Mouse (Mus musculus) hindbrain, embryonic 10.5 days (tissue): Measurements from ENCODE around the gene Rassf4. TPM values are rescaled to one million over a fixed set of nuclear protein-coding genes. Genes with fewer than 3 reads are reported as not detected.
A peak's percentile ranks its signal among the peaks of the same experiment; 100 is the strongest.

Source experiments
- DNase-seq: peaks from one replicate; pipeline ENCODE4 v3.0.0-alpha.2; 2017; ENCODE audit warnings: low spot score
- H3K27ac ChIP-seq: fragments of 300-500 bp; sonication (generic); 2 replicates; pipeline ENCODE4 v1.5.1; 2016; ENCODE audit warnings: mild to moderate bottlenecking, moderate library complexity
- H3K27me3 ChIP-seq: fragments of 300-500 bp; sonication (generic); 2 replicates; pipeline ENCODE4 v1.6.1; 2016; ENCODE audit warnings: mild to moderate bottlenecking; ENCODE audit not compliant: poor library complexity, insufficient read depth, severe bottlenecking
- H3K36me3 ChIP-seq: fragments of 300-500 bp; sonication (generic); 2 replicates; pipeline ENCODE4 v1.6.1; 2016; ENCODE audit warnings: mild to moderate bottlenecking, moderate library complexity
- H3K4me1 ChIP-seq: fragments of 300-500 bp; sonication (generic); replicated peaks from 2 replicates; pipeline ENCODE4 v1.6.1; 2016; ENCODE audit warnings: mild to moderate bottlenecking
- H3K4me3 ChIP-seq: fragments of 300-500 bp; sonication (generic); 2 replicates; pipeline ENCODE4 v1.5.1; 2016; ENCODE audit warnings: mild to moderate bottlenecking, moderate library complexity
- H3K9me3 ChIP-seq: fragments of 300-500 bp; sonication (generic); 2 replicates; pipeline ENCODE4 v1.6.1; 2016; ENCODE audit warnings: mild to moderate bottlenecking, moderate library complexity
- WGBS: fragments of 180-500 bp; shearing (Covaris S2); methylation state at CpG from one replicate; pipeline ENCODE4 v1.1.7; 2016; 5-methylcytosine and 5-hydroxymethylcytosine counted together
- polyA plus RNA-seq: library from polyadenylated mRNA; unstranded; fragments of >200 nt; fragmentation: Nextera tagmentation; extraction: Ambion mirVana; gene quantifications from 2 replicates; pipeline ENCODE4 v1.2.1, GENCODE M21; 2016

Rassf4 gene
- polyA plus RNA-seq = 60.9 and 61.9 TPM in 2 replicates

DNA sequence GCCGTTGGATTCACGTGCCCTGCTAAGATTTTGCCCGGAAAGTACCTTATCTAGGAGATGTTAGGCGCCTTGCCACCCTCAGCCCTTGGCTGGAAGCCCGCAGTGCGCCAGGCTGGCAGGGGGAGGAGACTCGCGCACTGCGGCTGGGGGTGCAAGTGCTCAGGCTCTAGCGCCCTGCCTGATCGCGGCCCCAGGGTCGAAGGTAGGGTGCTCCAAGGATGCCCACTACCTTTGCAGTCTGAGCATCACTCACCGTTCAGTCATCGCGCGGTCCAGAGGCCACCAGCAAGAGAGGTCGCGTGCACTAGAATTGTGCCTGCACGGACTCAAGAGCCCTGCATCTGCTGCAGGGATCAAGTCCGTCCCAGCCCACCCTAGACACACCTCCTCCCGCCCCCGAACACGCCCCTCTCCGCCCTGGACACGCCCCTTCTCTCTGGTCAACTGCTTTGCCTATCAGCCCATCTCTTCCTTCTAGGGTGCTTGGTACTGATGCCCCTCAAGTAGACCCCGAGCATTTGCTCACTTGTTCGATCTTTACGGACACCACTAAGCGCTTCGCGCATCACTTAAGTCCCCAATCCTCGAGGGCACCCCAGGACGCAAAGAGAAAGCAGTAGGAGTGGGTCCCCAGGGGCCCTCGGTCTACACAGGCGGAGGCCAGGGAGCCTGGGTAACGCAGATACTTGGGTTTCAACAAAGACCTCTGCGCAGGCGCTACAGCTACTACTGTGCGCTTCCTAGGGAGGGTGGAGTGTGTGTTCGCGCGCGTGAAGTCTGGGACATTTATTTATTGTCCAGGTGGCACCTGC, at the start of gene Rassf4:
Gene Rassf4 (minus strand): TSS at position 482 of the 812 bp plus-strand sequence.
- DNase-seq = peak; percentile 96
- Histone ChIP-seq H3K4me3 (peak within 1 kb of the TSS; percentile 69), H3K9me3 (no peaks in the 10 kb centered on the region), H3K4me1 (peaks cover 84% of the 10 kb centered on the region), H3K27me3 (peaks cover 34% of the 10 kb centered on the region), H3K36me3 (no peaks in the 10 kb centered on the region), H3K27ac (peak within 1 kb of the TSS; percentile 89)
- under 1% methylated on average over 44 of the region's 44 CpGs for whole genome bisulfite sequencing

DNA sequence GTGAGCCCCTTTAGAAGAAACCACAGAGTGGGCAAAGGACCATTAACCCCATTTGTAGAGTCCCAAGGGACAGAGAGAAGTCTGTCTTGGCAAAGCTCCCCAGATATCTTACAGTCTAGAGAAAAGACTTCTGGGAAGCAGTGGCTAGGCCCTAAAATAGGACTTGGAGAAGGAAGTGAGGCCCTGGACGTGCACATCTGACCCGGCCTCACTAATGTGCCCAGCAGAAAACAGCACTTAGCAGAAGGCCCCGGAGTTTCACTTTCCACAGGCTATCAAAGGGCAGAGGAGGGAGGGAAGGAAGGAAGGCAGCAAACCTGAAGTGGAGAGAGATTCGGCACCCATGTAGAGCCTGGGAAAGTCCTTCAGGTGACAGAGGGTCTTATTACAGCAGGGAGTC, 45.2 kb upstream of the Rassf4 start:
- 87% methylated on average over 4 of the region's 4 CpGs for WGBS
- no peaks in the 10 kb centered on the region for H3K9me3 ChIP-seq
- no peaks in the 10 kb centered on the region for H3K36me3 ChIP-seq
- no peak overlapping the region for H3K4me3 ChIP-seq
- no peaks in the 10 kb centered on the region for H3K27me3 ChIP-seq
- H3K4me1 ChIP-seq = 0 out of 2 replicates have a peak, but pooled peaks cover 5% of the 10 kb centered on the region
- no peak overlapping the region for H3K27ac ChIP-seq
- no peak for DNase-seq

DNA sequence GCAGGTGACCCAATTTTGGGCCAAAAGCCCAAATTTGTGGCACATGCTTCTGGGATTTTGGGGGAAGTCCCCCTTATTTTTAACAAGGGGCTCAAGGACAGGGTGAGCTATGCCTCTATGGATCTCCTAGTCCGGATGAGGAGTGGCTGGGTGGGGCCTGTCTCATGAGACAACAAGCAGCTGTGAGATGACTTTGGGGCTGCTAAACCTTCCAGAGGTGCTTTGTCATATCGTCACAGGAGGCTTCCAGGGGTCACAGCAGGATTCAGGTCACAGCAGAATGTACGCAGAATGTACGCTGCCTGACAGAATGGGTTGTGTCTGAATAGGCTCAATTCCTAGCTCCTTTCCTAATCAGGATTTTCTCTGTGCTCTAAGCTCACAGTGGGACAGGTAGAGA, 44.6 kb upstream of the Rassf4 start:
- WGBS = 78% methylated on average over 4 of the region's 4 CpGs
- no peaks in the 10 kb centered on the region for H3K9me3 ChIP-seq
- H3K36me3 ChIP-seq = no peaks in the 10 kb centered on the region
- H3K4me1 ChIP-seq = 0 out of 2 replicates have a peak, but pooled peaks cover 5% of the 10 kb centered on the region
- no peaks in the 10 kb centered on the region for H3K27me3 ChIP-seq
- no peak overlapping the region for H3K27ac ChIP-seq
- no peak for DNase-seq
- no peak overlapping the region for H3K4me3 ChIP-seq

DNA sequence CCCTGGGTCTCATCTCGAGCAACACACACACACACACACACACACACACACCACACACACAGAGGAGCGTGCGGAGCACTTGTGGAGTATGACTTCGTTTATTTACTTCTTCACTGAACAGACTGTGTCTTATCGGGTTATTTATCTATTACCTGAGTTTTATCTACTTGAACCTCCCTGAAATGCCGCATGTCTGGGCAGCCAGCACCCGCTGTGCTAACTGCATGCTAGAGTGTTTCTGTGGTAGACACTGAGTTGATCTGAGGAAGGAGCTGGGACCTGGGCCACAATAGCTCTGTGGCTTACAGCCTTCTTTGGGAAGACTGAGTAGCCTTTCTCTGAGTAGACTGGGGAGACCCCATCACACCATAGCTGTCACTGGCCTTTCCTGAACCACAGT, 44.1 kb upstream of the Rassf4 start:
- Histone ChIP-seq H3K27me3 (no peaks in the 10 kb centered on the region), H3K36me3 (no peaks in the 10 kb centered on the region)

GRCm38 (mm10) chr6:116716666-116717065, 42.9 kb upstream of the Rassf4 start, which contains the start of gene Tmem72:
Gene Tmem72, minus strand, starts transcription at chr6:116716913.
- H3K4me3 ChIP-seq = no peak within 1 kb of the TSS
- DNase-seq = no peak
- WGBS = 85% methylated on average over 8 of the region's 8 CpGs

More for the DNA sequence above, 44.1 kb upstream of the Rassf4 start:
- no peak for DNase-seq
- 0 out of 2 replicates have a peak, but pooled peaks cover 5% of the 10 kb centered on the region for H3K4me1 ChIP-seq
- WGBS = 96% methylated on average over 7 of the region's 7 CpGs
- H3K27ac ChIP-seq = no peak overlapping the region
- H3K9me3 ChIP-seq = no peaks in the 10 kb centered on the region
- H3K4me3 ChIP-seq = no peak overlapping the region

GRCm38 (mm10) chr6:116715166-116715565, 41.4 kb upstream of the Rassf4 start:
- no peak for DNase-seq
- 0 out of 2 replicates have a peak, but pooled peaks cover 7% of the 10 kb centered on the region for H3K4me1 ChIP-seq
- H3K27ac ChIP-seq = no peak overlapping the region
- no peaks in the 10 kb centered on the region for H3K27me3 ChIP-seq
- no peaks in the 10 kb centered on the region for H3K36me3 ChIP-seq
- H3K4me3 ChIP-seq = no peak overlapping the region
- no peaks in the 10 kb centered on the region for H3K9me3 ChIP-seq
- WGBS = 83% methylated on average over 2 of the region's 2 CpGs

More at GRCm38 (mm10) chr6:116716666-116717065, 42.9 kb upstream of the Rassf4 start, which contains the start of gene Tmem72:
- H3K9me3 ChIP-seq = no peaks in the 10 kb centered on the region
- no peaks in the 10 kb centered on the region for H3K36me3 ChIP-seq
- 0 out of 2 replicates have a peak, but pooled peaks cover 7% of the 10 kb centered on the region for H3K4me1 ChIP-seq
- H3K27me3 ChIP-seq = no peaks in the 10 kb centered on the region
- 0 out of 2 replicates have a peak within 1 kb of the TSS, but pooled peaks have one; percentile 40 for H3K27ac ChIP-seq

DNA sequence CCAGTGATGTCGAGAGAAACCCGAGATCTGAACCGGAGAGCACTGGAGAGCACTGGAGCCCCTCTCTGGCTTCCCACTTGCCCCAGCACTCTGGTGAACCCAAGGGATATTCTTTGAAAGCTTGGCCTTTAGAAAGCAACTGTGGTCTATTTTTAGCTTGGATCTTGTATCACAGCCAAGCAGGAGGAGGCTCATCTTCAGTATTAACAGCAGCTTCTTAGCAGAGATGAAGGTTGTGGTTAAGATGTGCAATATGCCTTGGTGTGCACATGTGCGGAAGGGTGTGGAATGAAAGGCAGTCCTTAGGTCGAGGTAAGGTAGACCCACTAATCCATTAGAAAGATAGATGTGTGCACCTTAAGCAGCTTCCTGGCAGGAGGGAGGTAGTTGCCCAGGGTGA, 40.8 kb upstream of the Rassf4 start:
- Histone ChIP-seq H3K4me1 (0 out of 2 replicates have a peak, but pooled peaks cover 7% of the 10 kb centered on the region), H3K27ac (no peak overlapping the region), H3K9me3 (no peaks in the 10 kb centered on the region), H3K36me3 (no peaks in the 10 kb centered on the region), H3K27me3 (no peaks in the 10 kb centered on the region), H3K4me3 (no peak overlapping the region)
- 81% methylated on average over 5 of the region's 5 CpGs for WGBS
- DNase-seq = no peak

DNA sequence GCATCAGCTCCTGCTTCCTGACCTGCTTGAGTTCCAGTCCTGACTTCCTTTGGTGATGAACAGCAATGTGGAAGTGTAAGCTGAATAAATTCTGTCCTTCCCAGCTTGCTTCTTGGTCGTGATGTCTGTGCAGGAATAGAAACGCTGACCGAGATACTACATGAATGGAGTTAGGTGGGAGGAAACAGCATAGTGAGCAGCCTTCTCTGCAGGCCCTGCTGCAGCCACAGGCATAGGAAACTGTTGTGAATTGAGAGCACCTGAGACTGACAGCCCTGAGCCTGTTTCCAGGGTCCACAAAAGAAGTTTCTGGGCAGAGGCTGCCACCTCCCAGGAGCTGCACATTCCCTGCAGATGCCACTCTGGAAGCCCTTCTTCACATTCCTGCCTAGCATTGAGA, 40.2 kb upstream of the Rassf4 start:
- Histone ChIP-seq H3K27ac (no peak overlapping the region), H3K36me3 (no peaks in the 10 kb centered on the region), H3K9me3 (no peaks in the 10 kb centered on the region), H3K4me1 (0 out of 2 replicates have a peak, but pooled peaks cover 7% of the 10 kb centered on the region), H3K4me3 (no peak overlapping the region), H3K27me3 (no peaks in the 10 kb centered on the region)
- 84% methylated on average over 3 of the region's 3 CpGs for WGBS
- DNase-seq = no peak

DNA sequence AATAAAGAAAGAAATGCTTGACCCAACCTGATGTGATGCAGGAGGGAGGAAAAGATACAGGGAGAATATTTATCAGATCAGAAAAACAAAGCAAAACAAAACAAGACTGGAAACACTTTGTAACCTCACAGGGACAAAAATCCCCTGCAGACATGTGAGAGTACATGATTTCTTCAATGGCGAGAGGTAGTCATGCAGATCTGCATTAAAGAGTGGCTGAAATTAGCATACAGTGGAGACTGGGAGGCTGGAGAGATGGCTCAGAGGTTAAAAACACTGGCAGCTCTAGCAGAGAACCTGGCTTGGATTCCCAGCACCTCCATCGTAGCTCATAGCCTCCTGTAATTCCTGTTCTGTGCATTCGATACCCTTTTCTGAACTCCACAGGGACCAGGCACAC, 38.8 kb upstream of the Rassf4 start:
- 88% methylated on average over 3 of the region's 3 CpGs for WGBS
- no peaks in the 10 kb centered on the region for H3K9me3 ChIP-seq
- H3K27ac ChIP-seq = no peak overlapping the region
- H3K4me3 ChIP-seq = no peak overlapping the region
- H3K4me1 ChIP-seq = 0 out of 2 replicates have a peak, but pooled peaks cover 7% of the 10 kb centered on the region
- no peaks in the 10 kb centered on the region for H3K27me3 ChIP-seq
- H3K36me3 ChIP-seq = no peaks in the 10 kb centered on the region
- DNase-seq = no peak

DNA sequence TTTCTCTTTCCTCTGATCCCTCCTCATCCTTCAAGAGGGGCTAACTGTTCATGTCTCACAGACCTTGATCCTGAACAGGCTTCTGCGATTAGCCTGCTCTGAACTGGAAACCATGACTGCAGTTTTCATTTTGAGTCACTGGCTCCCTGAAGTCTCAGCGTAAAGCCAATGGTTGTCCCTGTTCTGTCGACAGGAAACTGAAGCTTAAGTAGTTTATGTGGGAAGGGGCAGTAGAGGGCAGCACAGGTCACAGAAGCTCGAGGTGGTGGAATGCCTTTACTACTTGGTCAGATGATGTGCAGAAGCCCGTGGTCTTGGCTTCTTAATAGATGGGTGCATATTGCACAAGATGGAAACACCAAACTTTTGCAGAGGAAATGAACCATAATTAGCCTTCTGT, 38.3 kb upstream of the Rassf4 start:
- 0 out of 2 replicates have a peak, but pooled peaks cover 7% of the 10 kb centered on the region for H3K4me1 ChIP-seq
- 40% methylated on average over 5 of the region's 5 CpGs for whole genome bisulfite sequencing
- no peak overlapping the region for H3K27ac ChIP-seq
- H3K4me3 ChIP-seq = no peak overlapping the region
- no peaks in the 10 kb centered on the region for H3K36me3 ChIP-seq
- DNase-seq = no peak
- no peaks in the 10 kb centered on the region for H3K27me3 ChIP-seq
- H3K9me3 ChIP-seq = no peaks in the 10 kb centered on the region

GRCm38 (mm10) chr6:116704320-116704719, 30.6 kb upstream of the Rassf4 start:
- Histone ChIP-seq H3K4me1 (no peaks in the 10 kb centered on the region), H3K9me3 (no peaks in the 10 kb centered on the region), H3K27me3 (no peaks in the 10 kb centered on the region), H3K27ac (no peak overlapping the region), H3K4me3 (no peak overlapping the region), H3K36me3 (no peaks in the 10 kb centered on the region)
- WGBS = 76% methylated on average over 6 of the region's 6 CpGs
- DNase-seq = no peak

- Histone ChIP-seq H3K4me1 (no peaks in the 10 kb centered on the region), H3K4me3 (no peak overlapping the region), H3K27ac (no peak overlapping the region), H3K36me3 (no peaks in the 10 kb centered on the region), H3K27me3 (no peaks in the 10 kb centered on the region), H3K9me3 (no peaks in the 10 kb centered on the region)
- DNase-seq = no peak
Observed at GRCm38 (mm10) chr6:116700821-116701220, 27.1 kb upstream of the Rassf4 start.

GRCm38 (mm10) chr6:116697896-116698425, 24.2 kb upstream of the Rassf4 start:
- DNase-seq = no peak
- H3K9me3 ChIP-seq = no peaks in the 10 kb centered on the region
- H3K36me3 ChIP-seq = no peaks in the 10 kb centered on the region
- H3K27ac ChIP-seq = no peak overlapping the region
- H3K27me3 ChIP-seq = no peaks in the 10 kb centered on the region
- no peaks in the 10 kb centered on the region for H3K4me1 ChIP-seq
- WGBS = 97% methylated on average over 4 of the region's 4 CpGs
- H3K4me3 ChIP-seq = no peak overlapping the region
